Mouse (Mus musculus): ENCODE data around the gene Snrk.

Gene Snrk

DNA sequence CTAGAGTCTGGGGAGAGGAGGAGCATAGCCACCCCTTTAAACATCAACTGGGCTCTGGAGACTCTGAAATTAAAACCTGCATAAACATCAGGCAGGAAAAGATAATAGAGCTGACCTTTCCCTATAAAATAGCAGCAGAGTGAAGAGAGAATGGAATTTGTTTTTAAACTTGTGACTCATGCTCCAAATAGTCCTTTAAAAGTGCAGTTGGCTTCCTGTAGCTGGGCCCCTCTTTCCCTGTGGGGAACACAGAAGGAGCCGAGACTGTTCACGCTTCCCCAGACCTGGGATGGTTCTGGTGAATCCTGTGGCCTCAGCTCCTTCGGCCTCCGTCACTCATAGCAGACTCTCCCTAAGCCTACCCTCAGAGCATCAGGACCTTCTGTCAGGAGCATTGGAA is 61.4 kb downstream of the Snrk start:
- CTCF ChIA-PET: no interaction called here

DNA sequence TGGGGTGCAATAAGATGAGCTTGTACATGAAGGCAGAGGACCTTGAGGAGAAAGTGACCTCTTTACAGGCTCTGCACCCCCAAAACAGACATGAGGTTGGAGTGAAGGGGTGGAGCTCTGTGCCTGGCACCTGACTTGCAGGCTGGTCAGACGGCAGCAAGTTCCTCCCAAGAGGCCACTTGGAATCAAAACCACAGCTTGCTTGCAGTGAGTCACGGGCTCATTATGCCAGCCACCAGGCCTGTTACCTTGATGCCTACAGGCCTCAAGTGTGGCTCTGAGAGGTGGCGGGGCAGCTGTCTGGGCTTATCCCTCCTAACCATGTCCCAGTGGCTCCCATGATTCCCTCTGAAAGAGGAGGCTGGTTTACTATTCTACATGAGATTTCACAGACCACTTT is 63.0 kb downstream of the Snrk start:
- CTCF ChIA-PET: interaction anchor here (0.7 kb wide), 1 partner anchor 8 kb away, joined by 3 read pairs; no protein-coding TSS in a partner anchor

GRCm38 (mm10) chr9:122183074-122183473 is 66.0 kb downstream of the Snrk start:
- CTCF ChIA-PET: no interaction called here

DNA sequence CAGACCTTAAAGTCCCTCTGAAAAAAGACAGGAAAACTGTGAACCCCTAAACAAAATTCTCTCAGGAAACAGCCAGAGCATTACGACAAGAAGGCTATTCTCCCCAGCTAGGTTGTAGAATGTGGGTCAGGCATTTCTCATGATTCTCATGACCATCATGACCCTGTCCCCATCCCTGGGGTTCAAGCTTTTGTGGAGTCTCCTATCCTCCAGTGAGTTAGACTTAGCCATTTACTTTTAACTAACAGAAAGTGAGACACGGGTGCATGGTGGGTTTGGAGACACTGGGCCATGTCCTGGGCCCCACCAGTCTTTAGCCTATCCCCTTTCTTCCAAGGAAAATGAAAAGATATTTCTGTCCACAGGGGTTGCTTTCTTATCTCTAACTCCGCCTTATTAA is 67.3 kb downstream of the Snrk start:
- CTCF ChIA-PET: no interaction called here

DNA sequence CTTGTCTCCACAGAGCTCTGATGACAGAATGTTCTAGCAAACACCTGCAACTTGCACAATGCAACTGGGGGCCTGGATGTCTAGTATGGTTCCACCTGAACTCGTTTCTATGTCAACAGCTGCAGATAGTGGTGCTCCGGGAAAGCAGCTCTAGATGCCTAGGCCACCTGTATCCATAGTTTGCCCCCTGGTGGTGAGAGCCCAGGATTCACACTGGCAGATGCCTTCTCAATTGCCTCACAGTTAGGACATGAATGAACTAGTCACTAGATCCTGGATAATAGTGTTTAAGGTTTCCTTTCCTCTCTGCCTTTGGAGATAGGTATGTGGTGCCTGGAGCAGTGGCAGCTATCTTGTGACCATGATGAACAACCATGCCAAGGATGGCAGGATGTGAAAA is 68.0 kb downstream of the Snrk start:
- CTCF ChIA-PET: interaction anchor here (0.5 to 1.2 kb wide), 2 partner anchors 50 to 172 kb away, joined by 3 read pairs; no protein-coding TSS in a partner anchor

DNA sequence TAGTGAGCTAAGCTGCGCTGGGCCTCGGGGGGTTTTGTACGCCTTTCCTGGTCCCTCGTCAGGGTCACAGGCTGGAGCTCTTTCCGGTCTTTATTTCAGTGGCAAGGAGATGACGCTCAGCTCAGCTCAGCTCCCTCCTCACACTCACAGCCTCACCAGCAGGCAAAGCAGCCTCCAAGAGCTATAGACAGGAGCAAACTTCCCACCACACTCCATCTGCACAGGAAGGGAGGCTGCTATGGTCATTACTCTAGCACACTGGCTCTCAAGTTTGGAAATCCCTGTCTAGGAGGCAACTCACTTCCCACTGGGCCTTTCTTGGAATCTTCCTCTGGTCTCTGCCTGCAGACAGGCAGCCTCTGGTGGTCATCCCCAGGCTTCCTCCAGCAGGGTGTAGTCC is 68.9 kb downstream of the Snrk start:
- CTCF ChIA-PET: interaction anchor here (0.6 to 1.2 kb wide), 3 partner anchors 47 to 354 kb away, joined by 3 to 4 read pairs (median 3); no protein-coding TSS in a partner anchor

GRCm38 (mm10) chr9:122186643-122187226 is 69.7 kb downstream of the Snrk start:
- CTCF ChIA-PET: interaction anchor here (0.6 kb wide), 1 partner anchor 46 kb away, joined by 4 read pairs; no protein-coding TSS in a partner anchor

- CTCF ChIA-PET: interaction anchor here (0.6 to 1.1 kb wide), 3 partner anchors 8 to 98 kb away, joined by 3 to 4 read pairs (median 3); no protein-coding TSS in a partner anchor
Observed at GRCm38 (mm10) chr9:122187451-122187921, 70.4 kb downstream of the Snrk start.

GRCm38 (mm10) chr9:122188724-122189123 is 71.7 kb downstream of the Snrk start:
- CTCF ChIA-PET: no interaction called here

- CTCF ChIA-PET: no interaction called here
Observed at GRCm38 (mm10) chr9:122193361-122193760, 76.3 kb downstream of the Snrk start.

DNA sequence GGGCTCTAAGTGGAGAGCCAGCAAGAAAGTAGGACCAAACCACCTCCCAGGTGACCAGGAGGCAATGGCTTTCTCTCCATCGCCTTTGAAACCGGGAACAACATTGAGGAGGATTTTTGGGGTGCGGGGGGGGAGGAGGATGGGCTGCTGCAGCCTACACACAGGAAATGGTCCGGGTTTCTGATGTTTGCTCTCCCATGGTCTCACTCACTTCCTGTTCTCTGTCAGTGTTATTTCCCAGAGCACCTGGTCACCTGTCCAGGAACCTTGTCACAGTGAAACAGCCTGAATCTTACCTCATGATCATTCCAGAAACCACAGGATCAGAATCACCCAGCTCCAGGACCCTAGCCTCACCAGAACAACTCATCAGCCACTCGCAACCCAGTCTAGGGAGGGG is 76.8 kb downstream of the Snrk start:
- CTCF ChIA-PET: no interaction called here

DNA sequence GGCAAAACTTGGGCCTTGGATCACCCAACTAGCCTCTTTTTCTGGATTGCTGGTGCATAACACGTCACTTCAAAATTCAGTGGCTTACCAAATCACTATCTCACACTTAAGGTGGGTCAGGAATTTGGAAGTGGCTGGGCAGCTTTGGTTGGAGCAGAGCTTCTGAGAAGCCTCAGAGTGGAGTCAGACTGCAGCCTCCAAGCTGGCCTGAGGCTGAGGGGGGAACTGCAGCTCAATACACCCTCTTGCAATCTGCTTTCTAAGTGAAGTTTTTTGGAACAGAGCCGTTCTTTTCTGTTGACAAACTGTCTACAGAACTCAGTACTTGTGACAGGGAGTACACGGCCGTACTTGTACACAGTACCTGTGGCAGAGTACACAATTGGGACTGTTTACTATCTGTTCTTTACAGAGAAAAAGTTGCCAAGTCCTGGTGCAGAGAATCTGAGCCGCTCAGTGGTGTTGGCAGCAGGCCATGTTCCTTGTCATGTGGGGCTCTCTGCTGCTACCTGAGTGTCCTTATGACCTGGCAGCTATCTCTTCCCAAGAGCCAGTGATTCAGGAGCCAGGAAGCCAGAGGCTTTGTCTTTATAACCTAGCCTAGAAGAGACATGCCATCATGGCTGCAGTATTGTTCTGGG is 78.1 kb downstream of the Snrk start:
- CTCF ChIA-PET: interaction anchor here (0.5 kb wide), 1 partner anchor 162 kb away, joined by 3 read pairs; no protein-coding TSS in a partner anchor

DNA sequence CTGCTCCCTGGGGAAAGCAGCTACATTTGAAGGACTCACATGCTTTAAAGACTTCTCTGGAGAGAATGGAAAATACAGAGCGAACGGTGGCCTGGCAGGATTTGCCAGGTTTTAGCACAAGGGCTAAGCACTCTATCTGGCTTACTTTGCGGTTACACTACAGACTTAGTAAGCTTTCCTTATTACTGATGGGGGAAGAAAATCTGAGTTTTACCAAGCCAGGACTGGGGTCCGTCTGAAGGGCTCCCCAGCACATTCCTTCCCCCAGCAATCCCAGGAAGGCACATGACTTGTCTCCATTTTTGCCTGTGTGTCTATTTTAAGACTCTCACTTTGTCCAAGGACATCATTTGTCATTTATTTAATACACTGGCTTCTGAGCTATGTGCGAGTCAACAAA is 80.0 kb downstream of the Snrk start:
- CTCF ChIA-PET: interaction anchor here (0.6 kb wide), 1 partner anchor 1169 kb away, joined by 3 read pairs; no protein-coding TSS in a partner anchor

DNA sequence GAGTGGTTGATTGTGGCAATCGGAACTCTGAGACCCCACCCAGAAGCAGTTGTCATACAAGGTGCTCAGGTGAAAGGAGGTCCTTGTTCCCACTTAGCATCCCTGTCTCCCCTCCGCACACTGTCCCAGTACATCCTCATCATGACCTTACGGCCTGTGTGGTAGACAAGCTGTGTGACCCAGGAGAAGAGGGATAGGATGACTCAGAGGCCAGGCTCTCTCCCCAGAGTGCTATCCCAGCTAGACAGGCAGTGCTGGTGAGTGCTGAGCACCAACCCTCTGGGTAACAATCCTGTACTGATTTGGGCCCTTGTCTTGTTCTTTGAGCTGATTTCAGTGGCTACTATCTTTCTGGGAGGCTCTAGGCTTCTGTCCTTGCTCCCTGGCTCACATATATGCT is 81.6 kb downstream of the Snrk start:
- CTCF ChIA-PET: no interaction called here

DNA sequence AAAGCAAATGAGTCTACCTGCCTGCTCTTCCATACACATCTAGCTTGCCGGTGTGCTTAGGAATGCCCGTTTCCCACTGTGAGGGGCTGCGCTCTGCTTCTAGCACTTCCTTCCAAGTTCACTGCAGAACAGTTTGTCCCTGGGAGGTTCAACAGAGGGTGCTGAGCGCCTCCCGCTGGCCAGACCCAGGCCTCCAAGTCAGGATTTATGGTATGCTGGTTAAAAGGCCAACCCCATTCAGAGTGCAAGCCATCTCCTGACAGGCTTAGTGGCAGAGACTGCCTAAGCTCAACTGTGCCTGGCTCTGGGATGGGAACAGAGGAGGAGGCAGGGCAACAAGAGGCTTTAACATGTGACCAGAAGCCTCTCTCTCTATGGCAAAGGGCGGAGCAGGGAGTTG is 82.2 kb downstream of the Snrk start:
- CTCF ChIA-PET: no interaction called here

- CTCF ChIA-PET: no interaction called here
Observed at GRCm38 (mm10) chr9:122204508-122204907, 87.4 kb downstream of the Snrk start.

GRCm38 (mm10) chr9:122205543-122206200 is 88.6 kb downstream of the Snrk start:
- CTCF ChIA-PET: no interaction called here

GRCm38 (mm10) chr9:122208311-122208710 is 91.2 kb downstream of the Snrk start:
- CTCF ChIA-PET: no interaction called here

DNA sequence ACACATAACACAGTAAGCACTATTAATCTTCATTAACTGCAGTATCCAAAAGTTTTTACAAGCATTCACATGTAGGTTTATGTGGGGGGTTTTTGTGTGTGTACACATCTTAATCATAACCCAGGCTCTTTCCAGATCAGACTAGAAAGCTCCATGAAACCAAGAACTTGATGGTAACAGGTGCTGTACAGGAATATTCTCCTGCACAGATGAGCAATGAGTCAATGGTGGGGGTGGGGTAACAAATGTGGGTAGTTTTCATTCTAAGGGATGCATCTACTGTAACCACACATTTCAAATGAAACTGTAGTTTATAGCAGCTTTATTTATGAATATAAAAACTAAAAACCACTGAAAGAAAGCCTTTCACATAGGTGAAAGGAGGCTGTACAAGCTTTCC is 98.1 kb downstream of the Snrk start:
- CTCF ChIA-PET: no interaction called here

DNA sequence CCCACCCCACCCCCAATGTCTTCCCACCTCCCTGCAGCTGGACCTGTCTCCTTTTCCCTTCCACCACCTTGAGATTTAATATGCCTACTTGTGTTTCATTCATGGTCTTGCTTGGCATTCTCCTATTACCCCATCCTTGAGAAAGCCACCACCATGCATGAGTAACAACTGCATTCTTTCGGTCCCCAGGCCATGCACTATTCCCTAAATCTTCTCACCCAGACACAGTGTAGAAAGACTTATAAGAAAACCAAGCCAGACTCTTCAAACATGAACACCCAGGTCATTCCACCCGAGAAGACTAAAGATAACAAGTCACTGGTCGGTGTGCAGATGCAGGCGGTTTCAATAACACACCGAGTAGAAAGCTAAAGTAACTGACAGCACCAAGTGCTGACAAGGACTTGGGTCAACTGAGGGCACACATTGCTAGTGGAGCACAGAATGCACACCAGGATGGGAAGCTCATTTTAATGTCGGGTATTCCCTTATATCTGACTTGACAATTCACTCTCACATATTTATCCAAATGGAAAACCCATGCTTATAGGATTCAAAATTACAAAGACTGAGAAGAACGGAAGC is 100.0 kb downstream of the Snrk start:
- CTCF ChIA-PET: interaction anchor here (0.7 kb wide), 1 partner anchor 10 kb away, joined by 3 read pairs; no protein-coding TSS in a partner anchor

All from spleen, embryonic (tissue).